Mouse (Mus musculus) forebrain, embryonic 13.5 days (tissue): ENCODE data around the gene Adig. TPM values are rescaled to one million over a fixed set of nuclear protein-coding genes. Genes with fewer than 3 reads are reported as not detected.

Experiments
- ATAC-seq: fragments of 200-750 bp; cut with Nextera tagmentation; 2 replicates; pipeline ENCODE4 v1.8.0; 2017
- H3K27ac ChIP-seq: fragments of 300-500 bp; sonication (generic); 2 replicates; pipeline ENCODE4 v1.5.1; 2015; ENCODE audit warnings: inconsistent platforms, mild to moderate bottlenecking, moderate library complexity
- H3K27me3 ChIP-seq: fragments of 300-500 bp; sonication (generic); 2 replicates; pipeline ENCODE4 v1.6.1; 2015; ENCODE audit warnings: mild to moderate bottlenecking, inconsistent platforms
- H3K36me3 ChIP-seq: fragments of 300-500 bp; sonication (generic); 2 replicates; pipeline ENCODE4 v1.6.1; 2015; ENCODE audit warnings: mild to moderate bottlenecking, inconsistent platforms; ENCODE audit not compliant: poor library complexity, severe bottlenecking
- H3K4me1 ChIP-seq: fragments of 300-500 bp; sonication (generic); 2 replicates; pipeline ENCODE4 v1.6.1; 2015; ENCODE audit warnings: inconsistent platforms
- H3K4me2 ChIP-seq: fragments of 300-500 bp; sonication (generic); 2 replicates; pipeline ENCODE4 v1.6.1; 2015; ENCODE audit warnings: inconsistent platforms, mild to moderate bottlenecking, moderate library complexity
- H3K4me3 ChIP-seq: fragments of 300-500 bp; sonication (generic); 2 replicates; pipeline ENCODE4 v1.5.1; 2015; ENCODE audit warnings: mild to moderate bottlenecking, inconsistent platforms
- H3K9ac ChIP-seq: fragments of 300-500 bp; sonication (generic); 2 replicates; pipeline ENCODE4 v1.6.1; 2015; ENCODE audit warnings: mild to moderate bottlenecking, inconsistent platforms
- H3K9me3 ChIP-seq: fragments of 300-500 bp; sonication (generic); replicated peaks from 2 replicates; pipeline ENCODE4 v1.6.1; 2016; ENCODE audit warnings: inconsistent platforms
- WGBS: fragments of 180-500 bp; shearing (Covaris S2); methylation state at CpG from one replicate; pipeline ENCODE4 v1.1.7; 2015; 5-methylcytosine and 5-hydroxymethylcytosine counted together
- polyA plus RNA-seq: library from polyadenylated mRNA; unstranded; fragments of >200 nt; fragmentation: Nextera tagmentation; extraction: Ambion mirVana; gene quantifications from 2 replicates; pipeline ENCODE4 v1.2.1, GENCODE M21; 2015

Gene Adig
- polyA plus RNA-seq, result not detected in 2 replicates

DNA sequence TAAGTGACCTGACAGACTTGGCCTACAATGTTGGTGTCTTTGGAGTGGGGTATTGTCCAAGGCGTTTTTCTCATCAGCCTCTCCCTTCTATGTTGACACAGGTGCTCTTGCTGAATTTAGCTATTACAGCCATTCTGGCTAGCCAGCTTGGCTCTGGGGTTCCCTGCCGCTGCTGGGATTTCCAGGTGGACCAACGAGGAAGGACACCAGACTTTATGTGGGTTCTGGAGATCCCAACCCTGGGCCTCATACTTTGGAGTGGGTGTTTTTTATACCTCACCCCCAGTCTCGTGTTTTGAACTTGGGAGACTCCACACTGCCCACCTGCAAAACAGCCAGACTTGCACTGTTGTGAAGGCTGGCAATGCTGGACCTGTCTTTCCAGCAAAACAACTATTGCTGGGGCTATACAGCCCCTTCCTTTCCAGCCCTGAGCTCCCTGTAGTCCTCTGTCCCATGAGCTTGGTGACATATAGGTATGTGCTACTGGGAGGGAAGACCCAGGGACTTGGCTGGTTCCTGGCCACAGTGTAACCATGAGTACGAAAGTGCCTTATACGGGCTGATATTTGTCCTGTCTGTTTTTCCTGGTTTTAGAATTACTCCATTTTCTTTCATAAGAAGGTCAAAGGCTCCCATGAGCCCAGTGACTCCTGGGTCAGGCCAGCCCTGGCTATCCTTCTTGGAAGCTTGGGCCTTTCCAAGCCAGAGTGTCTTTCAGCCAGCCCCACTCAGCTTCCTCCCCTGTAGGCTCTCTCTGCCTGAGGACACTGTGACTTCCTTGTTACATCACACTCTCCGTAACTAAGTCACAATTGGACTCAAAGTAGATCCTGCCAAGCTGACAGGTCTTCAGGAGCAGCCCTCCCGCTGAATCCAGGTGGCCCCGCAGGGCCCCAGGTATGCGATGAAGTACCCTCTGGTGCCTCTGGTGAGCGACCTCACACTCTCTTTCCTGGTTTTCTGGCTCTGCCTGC is at the start of gene Adig:
Gene Adig (plus strand): TSS at position 777 of the 977 bp plus-strand sequence.
- Histone ChIP-seq H3K36me3 (peaks cover 31% of the 10 kb centered on the region), H3K4me1 (no peaks in the 10 kb centered on the region), H3K27ac (no peak within 1 kb of the TSS), H3K4me3 (no peak within 1 kb of the TSS), H3K9me3 (no peaks in the 10 kb centered on the region), H3K27me3 (no peaks in the 10 kb centered on the region), H3K4me2 (no peak within 1 kb of the TSS), H3K9ac (no peak within 1 kb of the TSS)
- ATAC-seq, result no peak
- 85% methylated on average over 11 of the region's 11 CpGs for WGBS

GRCm38 (mm10) chr2:158456451-158456850 is 46.0 kb upstream of the Adig start:
- Histone ChIP-seq H3K4me3 (no peak overlapping the region), H3K9ac (no peak overlapping the region), H3K36me3 (peaks cover 78% of the 10 kb centered on the region), H3K9me3 (no peaks in the 10 kb centered on the region), H3K4me1 (no peaks in the 10 kb centered on the region), H3K27ac (no peak overlapping the region), H3K27me3 (no peaks in the 10 kb centered on the region), H3K4me2 (no peak overlapping the region)
- ATAC-seq, result no peak
- 92% methylated on average over 4 of the region's 4 CpGs for WGBS

GRCm38 (mm10) chr2:158457610-158458009 is 44.8 kb upstream of the Adig start:
- H3K27ac ChIP-seq, result no peak overlapping the region
- H3K27me3 ChIP-seq, result no peaks in the 10 kb centered on the region
- no peak for ATAC-seq
- no peaks in the 10 kb centered on the region for H3K9me3 ChIP-seq
- no peak overlapping the region for H3K4me3 ChIP-seq
- H3K4me1 ChIP-seq, result no peaks in the 10 kb centered on the region
- peaks cover 78% of the 10 kb centered on the region for H3K36me3 ChIP-seq
- no peak overlapping the region for H3K9ac ChIP-seq
- no peak overlapping the region for H3K4me2 ChIP-seq
- 85% methylated on average over 1 of the region's 1 CpGs for WGBS

DNA sequence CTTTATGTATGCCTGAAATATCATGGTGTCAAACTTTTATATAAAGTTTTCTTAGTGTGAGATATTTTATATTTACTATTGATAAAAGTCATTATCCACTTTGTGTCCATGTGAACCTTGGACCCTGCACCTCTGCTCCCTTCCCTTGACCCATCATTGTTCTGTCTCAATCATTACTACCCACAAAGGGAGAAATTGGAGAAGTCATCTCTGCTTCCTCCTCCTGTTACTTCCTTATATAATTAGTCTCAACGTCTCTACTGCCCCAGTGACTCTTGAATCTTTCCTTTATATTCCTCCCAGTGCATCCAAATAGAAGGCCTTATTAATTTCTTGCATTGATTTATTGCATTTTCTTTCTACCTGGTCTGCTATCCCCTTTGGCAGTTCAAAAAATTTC is 40.0 kb upstream of the Adig start:
- Histone ChIP-seq H3K36me3 (peaks cover 81% of the 10 kb centered on the region), H3K4me3 (no peak overlapping the region)

DNA sequence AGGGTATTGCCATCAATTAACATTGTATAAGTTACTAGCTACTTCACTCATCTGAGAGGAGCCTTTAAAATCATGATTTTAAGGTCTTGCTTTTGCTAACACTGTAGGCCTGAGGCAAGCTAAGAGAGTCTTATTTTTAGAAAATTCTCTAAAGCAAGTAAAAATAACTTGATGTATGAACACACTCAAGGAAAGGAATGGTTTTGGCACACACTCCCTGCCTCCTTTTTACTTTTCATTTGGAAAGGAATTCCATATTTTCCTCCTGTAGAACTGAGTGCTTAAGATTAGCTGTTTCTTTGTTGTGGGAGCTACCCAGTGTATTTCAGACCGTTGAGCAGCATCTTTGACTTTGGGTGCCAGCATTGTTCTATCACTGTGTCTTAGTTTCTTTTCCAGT is 28.3 kb upstream of the Adig start:
- Histone ChIP-seq H3K4me2 (no peak overlapping the region), H3K4me1 (no peaks in the 10 kb centered on the region), H3K4me3 (no peak overlapping the region), H3K27me3 (no peaks in the 10 kb centered on the region), H3K36me3 (peaks cover 74% of the 10 kb centered on the region), H3K9me3 (no peaks in the 10 kb centered on the region), H3K9ac (no peak overlapping the region), H3K27ac (no peak overlapping the region)
- 97% methylated on average over 1 of the region's 1 CpGs for WGBS
- ATAC-seq, result no peak

More for the DNA sequence above, 40.0 kb upstream of the Adig start:
- H3K9me3 ChIP-seq, result no peaks in the 10 kb centered on the region
- H3K27ac ChIP-seq, result no peak overlapping the region
- H3K27me3 ChIP-seq, result no peaks in the 10 kb centered on the region
- H3K9ac ChIP-seq, result no peak overlapping the region
- H3K4me2 ChIP-seq, result no peak overlapping the region
- ATAC-seq, result no peak
- WGBS, result 82% methylated on average over 1 of the region's 1 CpGs
- H3K4me1 ChIP-seq, result no peaks in the 10 kb centered on the region

DNA sequence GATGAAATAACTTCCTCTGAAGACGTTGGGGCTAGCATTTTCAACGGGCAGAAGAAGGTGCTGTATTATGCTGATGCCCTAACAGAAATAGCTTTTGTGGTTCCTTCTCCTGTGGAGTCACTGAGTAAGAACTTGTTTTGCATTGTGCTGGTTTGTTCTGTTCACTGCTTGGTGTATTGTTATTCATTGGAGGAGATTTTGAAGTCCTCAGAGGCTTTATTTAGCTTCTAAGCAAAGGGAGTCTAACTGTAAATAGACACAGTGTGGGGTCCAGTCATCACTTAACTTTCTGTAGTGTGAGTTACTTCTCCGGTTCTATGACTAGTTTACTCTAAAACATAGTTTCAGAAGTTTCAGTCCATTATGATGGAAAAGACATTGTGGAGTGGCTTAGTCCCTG is 24.8 kb upstream of the Adig start:
- 79% methylated on average over 3 of the region's 3 CpGs for WGBS
- Histone ChIP-seq H3K27me3 (no peaks in the 10 kb centered on the region), H3K4me2 (no peak overlapping the region), H3K4me1 (no peaks in the 10 kb centered on the region), H3K36me3 (peaks cover 82% of the 10 kb centered on the region), H3K9me3 (no peaks in the 10 kb centered on the region), H3K4me3 (no peak overlapping the region), H3K9ac (no peak overlapping the region), H3K27ac (no peak overlapping the region)
- no peak for ATAC-seq

DNA sequence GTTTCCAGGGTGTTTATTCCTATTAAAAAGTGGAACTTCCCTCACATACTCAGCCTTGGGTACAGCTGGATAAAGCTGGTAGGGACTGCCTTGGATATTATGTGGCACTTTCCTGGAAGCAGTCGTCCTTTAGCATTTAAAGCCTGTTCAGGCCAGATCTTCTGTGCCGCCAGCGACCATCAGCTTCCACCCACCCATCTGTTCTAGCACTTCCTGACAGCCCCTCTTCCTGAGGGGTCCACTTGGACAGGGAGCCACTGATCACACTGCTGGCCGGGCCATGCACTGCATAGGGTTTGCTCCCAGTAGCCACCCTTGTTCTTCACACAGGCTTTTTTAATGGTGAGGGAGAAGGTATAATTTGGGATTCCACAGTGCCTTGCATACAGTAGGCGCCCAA is 4.0 kb upstream of the Adig start:
- WGBS, result 89% methylated on average over 5 of the region's 5 CpGs
- peaks cover 65% of the 10 kb centered on the region for H3K36me3 ChIP-seq
- no peaks in the 10 kb centered on the region for H3K4me1 ChIP-seq
- no peak overlapping the region for H3K4me2 ChIP-seq
- no peak for ATAC-seq
- no peaks in the 10 kb centered on the region for H3K9me3 ChIP-seq
- H3K4me3 ChIP-seq, result no peak overlapping the region
- H3K9ac ChIP-seq, result no peak overlapping the region
- no peaks in the 10 kb centered on the region for H3K27me3 ChIP-seq
- no peak overlapping the region for H3K27ac ChIP-seq

- Histone ChIP-seq H3K9me3 (no peaks in the 10 kb centered on the region), H3K4me3 (no peak overlapping the region), H3K9ac (no peak overlapping the region), H3K27me3 (no peaks in the 10 kb centered on the region), H3K36me3 (peaks cover 20% of the 10 kb centered on the region), H3K4me2 (no peak overlapping the region), H3K27ac (no peak overlapping the region), H3K4me1 (no peaks in the 10 kb centered on the region)
- no peak for ATAC-seq
- WGBS, result 85% methylated on average over 7 of the region's 7 CpGs
Measured at GRCm38 (mm10) chr2:158503226-158503625, 814 bp downstream of the Adig start.

GRCm38 (mm10) chr2:158503671-158504070 is 1.3 kb downstream of the Adig start:
- ATAC-seq, result no peak
- Histone ChIP-seq H3K27ac (no peak overlapping the region), H3K27me3 (no peaks in the 10 kb centered on the region), H3K4me1 (no peaks in the 10 kb centered on the region), H3K9me3 (no peaks in the 10 kb centered on the region), H3K9ac (no peak overlapping the region), H3K4me2 (no peak overlapping the region), H3K4me3 (no peak overlapping the region), H3K36me3 (peaks cover 16% of the 10 kb centered on the region)
- 73% methylated on average over 4 of the region's 4 CpGs for WGBS

GRCm38 (mm10) chr2:158506475-158506874 is 4.1 kb downstream of the Adig start:
- Histone ChIP-seq H3K27ac (no peak overlapping the region), H3K27me3 (no peaks in the 10 kb centered on the region), H3K4me2 (no peak overlapping the region), H3K9me3 (no peaks in the 10 kb centered on the region), H3K4me1 (no peaks in the 10 kb centered on the region), H3K4me3 (no peak overlapping the region), H3K9ac (no peak overlapping the region), H3K36me3 (no peaks in the 10 kb centered on the region)
- 82% methylated on average over 5 of the region's 5 CpGs for WGBS
- ATAC-seq, result no peak

GRCm38 (mm10) chr2:158507046-158507445 is 4.6 kb downstream of the Adig start:
- Histone ChIP-seq H3K4me3 (no peak overlapping the region), H3K4me2 (no peak overlapping the region), H3K4me1 (no peaks in the 10 kb centered on the region), H3K27ac (no peak overlapping the region), H3K9me3 (no peaks in the 10 kb centered on the region), H3K36me3 (no peaks in the 10 kb centered on the region), H3K27me3 (no peaks in the 10 kb centered on the region), H3K9ac (no peak overlapping the region)
- no peak for ATAC-seq
- WGBS, result 91% methylated on average over 10 of the region's 10 CpGs

GRCm38 (mm10) chr2:158510665-158511064 is 8.3 kb downstream of the Adig start:
- H3K27me3 ChIP-seq, result no peaks in the 10 kb centered on the region
- H3K4me3 ChIP-seq, result no peak overlapping the region
- 77% methylated on average over 6 of the region's 6 CpGs for WGBS
- H3K9me3 ChIP-seq, result no peaks in the 10 kb centered on the region
- no peak overlapping the region for H3K9ac ChIP-seq
- no peak overlapping the region for H3K4me2 ChIP-seq
- ATAC-seq, result no peak
- no peaks in the 10 kb centered on the region for H3K36me3 ChIP-seq
- H3K27ac ChIP-seq, result no peak overlapping the region
- H3K4me1 ChIP-seq, result no peaks in the 10 kb centered on the region
